Mouse (Mus musculus) lung, embryonic 14.5 days (tissue): ENCODE data around the gene Zscan2. TPM values are rescaled to one million over a fixed set of nuclear protein-coding genes. Genes with fewer than 3 reads are reported as not detected.

Source experiments
- ATAC-seq: fragments of 200-750 bp; cut with Nextera tagmentation; 2 replicates; pipeline ENCODE4 v1.8.0; 2017; ENCODE audit warnings: mild to moderate bottlenecking, moderate TSS enrichment, moderate library complexity; ENCODE audit not compliant: insufficient read depth
- DNase-seq: peaks from one replicate; pipeline ENCODE4 v3.0.0-alpha.2; 2015
- H3K27ac ChIP-seq: fragments of 300-500 bp; sonication (generic); 2 replicates; pipeline ENCODE4 v1.5.1; 2014; ENCODE audit warnings: low read depth, mild to moderate bottlenecking, moderate library complexity
- H3K27me3 ChIP-seq: fragments of 300-500 bp; sonication (generic); 2 replicates; pipeline ENCODE4 v1.6.1; 2014; ENCODE audit warnings: low read length, control low read depth; ENCODE audit not compliant: insufficient read depth
- H3K36me3 ChIP-seq: fragments of 300-500 bp; sonication (generic); 2 replicates; pipeline ENCODE4 v1.6.1; 2014; ENCODE audit warnings: control low read depth; ENCODE audit not compliant: insufficient read depth
- H3K4me1 ChIP-seq: fragments of 300-500 bp; sonication (generic); 2 replicates; pipeline ENCODE4 v1.6.1; 2014; ENCODE audit warnings: antibody characterized with exemption, control low read depth; ENCODE audit not compliant: insufficient read depth
- H3K4me2 ChIP-seq: fragments of 300-500 bp; sonication (generic); 2 replicates; pipeline ENCODE4 v1.6.1; 2014; ENCODE audit warnings: mild to moderate bottlenecking
- H3K4me3 ChIP-seq: fragments of 300-500 bp; sonication (generic); 2 replicates; pipeline ENCODE4 v1.5.1; 2014; ENCODE audit warnings: low read depth, low read length
- H3K9ac ChIP-seq: fragments of 300-500 bp; sonication (generic); 2 replicates; pipeline ENCODE4 v1.6.1; 2014
- H3K9me3 ChIP-seq: fragments of 300-500 bp; sonication (generic); 2 replicates; pipeline ENCODE4 v1.6.1; 2016; ENCODE audit warnings: low read depth, low read length, control low read depth
- CTCF ChIP-seq: IDR thresholded peaks from 2 replicates; pipeline ENCODE4 v1.5.1; 2016; ENCODE audit warnings: antibody characterized with exemption, low read depth
- WGBS: fragments of 180-500 bp; shearing (Covaris S2); extraction: QIAGEN DNeasy Blood & Tissue Kit; methylation state at CpG from one replicate; pipeline ENCODE4 v1.1.7; 2014; 5-methylcytosine and 5-hydroxymethylcytosine counted together
- polyA plus RNA-seq: library from polyadenylated mRNA; unstranded; fragments of >200 nt; fragmentation: Nextera tagmentation; extraction: Ambion mirVana; gene quantifications from 2 replicates; pipeline ENCODE4 v1.2.1, GENCODE M21; 2014

Gene Zscan2
- 2.2 and 3.2 TPM in 2 replicates for polyA plus RNA-seq

- TF ChIP-seq CTCF = no peak
- Histone ChIP-seq H3K27me3 (no peaks in the 10 kb centered on the region), H3K4me1 (peaks cover 13% of the 10 kb centered on the region; the same call in 1 of the 2 replicates), H3K36me3 (peaks cover 27% of the 10 kb centered on the region), H3K9ac (peak within 1 kb of the TSS; percentile 84), H3K9me3 (no peaks in the 10 kb centered on the region), H3K4me3 (peak within 1 kb of the TSS; percentile 85), H3K27ac (peak within 1 kb of the TSS; percentile 85), H3K4me2 (peak within 1 kb of the TSS; percentile 80)
- under 1% methylated on average over 40 of the region's 40 CpGs for WGBS
- peak; percentile 97 for DNase-seq
- ATAC-seq = peak; percentile 98
These were observed at the start of gene Zscan2 for GRCm38 (mm10) chr7:80860729-80861274. Zscan2 (plus strand) TSS chr7:80860920.

GRCm38 (mm10) chr7:80813397-80813796 lies 47.3 kb upstream of the Zscan2 start:
- TF ChIP-seq CTCF = no peak
- Histone ChIP-seq H3K4me1 (no peaks in the 10 kb centered on the region), H3K4me2 (no peak overlapping the region), H3K9me3 (no peaks in the 10 kb centered on the region), H3K9ac (no peak overlapping the region), H3K27ac (no peak overlapping the region), H3K4me3 (no peak overlapping the region), H3K27me3 (no peaks in the 10 kb centered on the region), H3K36me3 (no peaks in the 10 kb centered on the region)
- ATAC-seq = no peak
- WGBS = 84% methylated on average over 4 of the region's 4 CpGs
- no peak for DNase-seq

- 39% methylated on average over 5 of the region's 5 CpGs for WGBS
- H3K4me3 ChIP-seq = no peak overlapping the region
- H3K9me3 ChIP-seq = no peaks in the 10 kb centered on the region
- no peaks in the 10 kb centered on the region for H3K4me1 ChIP-seq
- no peak overlapping the region for H3K27ac ChIP-seq
- H3K4me2 ChIP-seq = no peak overlapping the region
- no peak for ATAC-seq
- no peaks in the 10 kb centered on the region for H3K27me3 ChIP-seq
- no peak for TF ChIP-seq CTCF
- DNase-seq = no peak
- no peak overlapping the region for H3K9ac ChIP-seq
- no peaks in the 10 kb centered on the region for H3K36me3 ChIP-seq
These were observed 44.1 kb upstream of the Zscan2 start for GRCm38 (mm10) chr7:80816641-80817040.

- H3K27ac ChIP-seq = no peak overlapping the region
- no peaks in the 10 kb centered on the region for H3K36me3 ChIP-seq
- peaks cover 5% of the 10 kb centered on the region; the same call in 1 of the 2 replicates for H3K4me1 ChIP-seq
- no peaks in the 10 kb centered on the region for H3K9me3 ChIP-seq
- H3K9ac ChIP-seq = no peak overlapping the region
- H3K27me3 ChIP-seq = no peaks in the 10 kb centered on the region
- ATAC-seq (no peak), DNase-seq (no peak)
- H3K4me3 ChIP-seq = no peak overlapping the region
- WGBS = 80% methylated on average over 4 of the region's 4 CpGs
- H3K4me2 ChIP-seq = no peak overlapping the region
- no peak for TF ChIP-seq CTCF
These were observed 39.9 kb upstream of the Zscan2 start for GRCm38 (mm10) chr7:80820838-80821237.

- no peak for ATAC-seq
- Histone ChIP-seq H3K36me3 (no peaks in the 10 kb centered on the region), H3K9me3 (no peaks in the 10 kb centered on the region), H3K4me3 (no peak overlapping the region), H3K9ac (no peak overlapping the region), H3K4me2 (no peak overlapping the region), H3K27me3 (no peaks in the 10 kb centered on the region), H3K4me1 (peaks cover 5% of the 10 kb centered on the region; the same call in 1 of the 2 replicates), H3K27ac (no peak overlapping the region)
- TF ChIP-seq CTCF = no peak
- no peak for DNase-seq
- 69% methylated on average over 4 of the region's 4 CpGs for WGBS
These were observed 37.5 kb upstream of the Zscan2 start for GRCm38 (mm10) chr7:80823267-80823666.

- no peaks in the 10 kb centered on the region for H3K9me3 ChIP-seq
- H3K9ac ChIP-seq = no peak overlapping the region
- no peaks in the 10 kb centered on the region for H3K27me3 ChIP-seq
- no peak for ATAC-seq
- no peaks in the 10 kb centered on the region for H3K36me3 ChIP-seq
- no peak for TF ChIP-seq CTCF
- 46% methylated on average over 11 of the region's 11 CpGs for WGBS
- peaks cover 5% of the 10 kb centered on the region; the same call in 1 of the 2 replicates for H3K4me1 ChIP-seq
- peak overlapping the region; percentile 65; the same call in 1 of the 2 replicates for H3K27ac ChIP-seq
- no peak overlapping the region for H3K4me3 ChIP-seq
- peak; percentile 60 for DNase-seq
- 0 out of 2 replicates have a peak overlapping the region, but pooled peaks have one; percentile 10 for H3K4me2 ChIP-seq
These were observed 36.6 kb upstream of the Zscan2 start for GRCm38 (mm10) chr7:80823875-80824682.

GRCm38 (mm10) chr7:80825843-80826403 lies 34.8 kb upstream of the Zscan2 start, which contains the start of gene Iqgap1:
Iqgap1 (minus strand) TSS chr7:80825974.
- ATAC-seq = no peak
- Histone ChIP-seq H3K4me1 (peaks cover 5% of the 10 kb centered on the region; the same call in 1 of the 2 replicates), H3K4me3 (no peak within 1 kb of the TSS), H3K27me3 (no peaks in the 10 kb centered on the region), H3K27ac (no peak within 1 kb of the TSS), H3K4me2 (no peak within 1 kb of the TSS), H3K9me3 (no peaks in the 10 kb centered on the region), H3K36me3 (no peaks in the 10 kb centered on the region), H3K9ac (no peak within 1 kb of the TSS)
- TF ChIP-seq CTCF = no peak
- WGBS = 57% methylated on average over 11 of the region's 11 CpGs
- DNase-seq = no peak
